ENCODE assay signal across 20 mouse cellular contexts in genomic region chr8:117529177-117529576, GRCm38 (mm10). TPM values are rescaled to one million over a fixed set of nuclear protein-coding genes. Genes with fewer than 3 reads are reported as not detected.
DNase-seq lines count a peak whose midpoint lies in the region; ATAC-seq and TF ChIP-seq lines count a peak whose summit lies in the region.
"Had no signal": no experiment of that assay in that cellular context is flagged by ENCODE, and none has a peak within 500 bp of the region (broad histone marks: within the 10 kb centered on the region; RNA-seq: fewer than 3 reads in every experiment).

No protein-coding gene starts in this region.

- TF ChIP-seq CTCF in spleen, adult 2 months (IDR thresholded peaks at IDR 0.05; ENCODE audit: extremely low read depth, insufficient read depth, insufficient read length, insufficient replicate concordance) = no peak

- H3K9me3 ChIP-seq in limb, embryonic 15.5 days = no peaks in the 10 kb centered on the region
- H3K9me3 ChIP-seq in forebrain, embryonic 13.5 days (replicated peaks) = no peaks in the 10 kb centered on the region
- H3K9me3 ChIP-seq: embryonic facial prominence, embryonic 10.5 days; heart, embryonic 12.5 days; hindbrain, embryonic 12.5 days had no signal

- peaks cover 45% of the 10 kb centered on the region for H3K4me1 ChIP-seq in spleen, adult 2 months (ENCODE audit: control insufficient read depth, insufficient read depth, insufficient read length)
- H3K4me1 ChIP-seq in limb, embryonic 15.5 days = peaks cover 7% of the 10 kb centered on the region
- no peaks in the 10 kb centered on the region for H3K4me1 ChIP-seq in forebrain, embryonic 13.5 days
- H3K4me1 ChIP-seq: hindbrain, embryonic 12.5 days had no signal

- H3K36me3 ChIP-seq in spleen, adult 2 months (ENCODE audit: control insufficient read depth, insufficient read depth, low read length) = no peaks in the 10 kb centered on the region
- no peaks in the 10 kb centered on the region for H3K36me3 ChIP-seq in limb, embryonic 15.5 days
- no peaks in the 10 kb centered on the region for H3K36me3 ChIP-seq in forebrain, embryonic 13.5 days (ENCODE audit: poor library complexity, severe bottlenecking)
- H3K36me3 ChIP-seq: embryonic facial prominence, embryonic 10.5 days; heart, embryonic 12.5 days; hindbrain, embryonic 12.5 days had no signal

- peak; percentile 32; the same call in 1 of the 2 replicates for ATAC-seq in limb, embryonic 15.5 days (ENCODE audit: insufficient number of reproducible peaks, low FRiP score, low TSS enrichment, low read depth)
- no peak for ATAC-seq in forebrain, embryonic 13.5 days
- ATAC-seq: CD4-positive, CD25-positive, alpha-beta regulatory T cell, adult 4 months; forebrain, embryonic 14.5 days; hindbrain, embryonic 16.5 days had no signal

- no peak overlapping the region for H3K4me3 ChIP-seq in spleen, adult 2 months (ENCODE audit: extremely low read depth, insufficient read depth, insufficient read length)
- no peak overlapping the region for H3K4me3 ChIP-seq in limb, embryonic 15.5 days
- H3K4me3 ChIP-seq in forebrain, embryonic 13.5 days = no peak overlapping the region
- H3K4me3 ChIP-seq: embryonic facial prominence, embryonic 10.5 days; gastrocnemius, adult 2 months; heart, embryonic 12.5 days; hindbrain, embryonic 12.5 days had no signal

- intact Hi-C loops in left cerebral cortex, postnatal 25 days (cut with DNase I) = no loop called here

- DNase-seq in spleen, adult 2 months (ENCODE audit: low read depth in 1 of 2, low spot score in 2 of 2) = no peak
- DNase-seq in spleen, adult 18-20 months = no peak
- peak; percentile 16 for DNase-seq in thymus, postnatal 25 days
- DNase-seq in thymus, adult 18-20 months = no peak
- DNase-seq in left cerebral cortex, postnatal 25 days (ENCODE audit: low spot score in 2 of 2) = no peak
- DNase-seq: adrenal gland, postnatal 10 days; B cell, adult 2 months; cerebellum, adult 18-20 months; cerebellum, adult 9-11 months; gastrocnemius, adult 2 months; gastrocnemius, postnatal 25 days; heart, postnatal 4 days had no signal

- no peaks in the 10 kb centered on the region for H3K27me3 ChIP-seq in spleen, adult 2 months (ENCODE audit: control insufficient read depth, insufficient read depth, low read length)
- H3K27me3 ChIP-seq in limb, embryonic 15.5 days = no peaks in the 10 kb centered on the region
- H3K27me3 ChIP-seq in forebrain, embryonic 13.5 days = no peaks in the 10 kb centered on the region
- H3K27me3 ChIP-seq: heart, embryonic 12.5 days; hindbrain, embryonic 12.5 days had no signal

- no peak for TF ChIP-seq POLR2A in spleen, adult 2 months (IDR thresholded peaks at IDR 0.05; ENCODE audit: low read depth, low read length)

- H3K4me2 ChIP-seq in limb, embryonic 15.5 days = no peak overlapping the region
- H3K4me2 ChIP-seq in forebrain, embryonic 13.5 days = no peak overlapping the region
- H3K4me2 ChIP-seq: heart, embryonic 12.5 days; hindbrain, embryonic 12.5 days had no signal

- 20% methylated on average over 5 of the region's 5 CpGs for WGBS in spleen, adult 2 months
- WGBS in limb, embryonic 15.5 days = 69% methylated on average over 5 of the region's 5 CpGs
- 68% methylated on average over 5 of the region's 5 CpGs for WGBS in forebrain, embryonic 13.5 days

- H3K27ac ChIP-seq in spleen, adult 2 months (ENCODE audit: insufficient read depth, low read length) = peak overlapping the region; percentile 87
- H3K27ac ChIP-seq in limb, embryonic 15.5 days = no peak overlapping the region
- no peak overlapping the region for H3K27ac ChIP-seq in forebrain, embryonic 13.5 days
- H3K27ac ChIP-seq: embryonic facial prominence, embryonic 10.5 days; gastrocnemius, adult 2 months; hindbrain, embryonic 12.5 days had no signal

- no peak overlapping the region for H3K9ac ChIP-seq in limb, embryonic 15.5 days
- H3K9ac ChIP-seq in forebrain, embryonic 13.5 days = no peak overlapping the region
- H3K9ac ChIP-seq: heart, embryonic 12.5 days; hindbrain, embryonic 12.5 days had no signal

RNA-seq across cellular contexts. Expression of gene Plcg2, which starts 31.1 kb away (rescaled TPM):
- 51.1 and 65.9 TPM in 2 replicates for polyA plus RNA-seq in spleen, adult 2 months (2012; rRNA removed)
- polyA plus RNA-seq in limb, embryonic 15.5 days (2015; fragmentation: Nextera tagmentation; extraction: Ambion mirVana) = 3.8 and 4.6 TPM in 2 replicates
- 1 to 10 TPM; 2.2 to 2.9 TPM for total RNA-seq in left cerebral cortex, postnatal 25 days (2021)
- 0.84 and 1.0 TPM in 2 replicates for polyA plus RNA-seq in forebrain, embryonic 13.5 days (2015; fragmentation: Nextera tagmentation; extraction: Ambion mirVana)
